Mouse (Mus musculus): ENCODE results near the gene Gm906. TPM values are rescaled to one million over a fixed set of nuclear protein-coding genes. Genes with fewer than 3 reads are reported as not detected.

The Gm906 gene
- total RNA-seq (2023): not detected in 4 replicates

DNA sequence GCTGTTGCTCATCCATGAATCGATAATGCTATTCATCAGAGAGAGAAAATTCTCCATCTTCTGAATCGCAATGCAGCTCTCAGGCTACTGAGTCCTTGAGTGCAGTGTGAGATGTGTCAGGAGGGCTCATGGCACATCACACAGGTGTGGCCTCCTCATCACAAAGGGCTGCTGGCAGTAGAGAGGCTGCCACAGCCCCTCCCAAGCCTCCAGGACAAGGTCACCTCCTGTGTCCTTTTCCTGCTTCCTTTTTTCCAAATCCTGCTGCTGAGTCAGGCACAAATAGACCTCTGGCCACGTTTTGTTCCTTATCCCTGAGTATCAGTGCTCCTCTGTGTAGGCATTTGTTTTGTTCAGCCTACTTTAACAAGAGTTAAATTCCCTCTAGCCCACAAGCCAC, at the start of gene Gm906:
Gene Gm906 (minus strand): TSS at position 101 of the 400 bp plus-strand sequence.

Other genes starting within 250 kb of the Gm906 start
- 9.8 to 13.6 TPM (median 11.2 TPM) in 4 replicates for gene Fbxw17, start 167.6 kb upstream of the Gm906 start, total RNA-seq (2023)
- gene Gm47429, start 193.6 kb upstream of the Gm906 start, total RNA-seq (2023): not detected in 4 replicates
- not detected in 4 replicates for gene Nutm2, start 217.0 kb upstream of the Gm906 start, total RNA-seq (2023)

Data from B cell, adult 62 days (primary cell).